Mouse (Mus musculus): Measurements from ENCODE around the gene Gga3. TPM values are rescaled to one million over a fixed set of nuclear protein-coding genes. Genes with fewer than 3 reads are reported as not detected.

Gga3 gene
- polyA plus RNA-seq, 1 experiment from 2014 or later: 24.7 TPM

DNA sequence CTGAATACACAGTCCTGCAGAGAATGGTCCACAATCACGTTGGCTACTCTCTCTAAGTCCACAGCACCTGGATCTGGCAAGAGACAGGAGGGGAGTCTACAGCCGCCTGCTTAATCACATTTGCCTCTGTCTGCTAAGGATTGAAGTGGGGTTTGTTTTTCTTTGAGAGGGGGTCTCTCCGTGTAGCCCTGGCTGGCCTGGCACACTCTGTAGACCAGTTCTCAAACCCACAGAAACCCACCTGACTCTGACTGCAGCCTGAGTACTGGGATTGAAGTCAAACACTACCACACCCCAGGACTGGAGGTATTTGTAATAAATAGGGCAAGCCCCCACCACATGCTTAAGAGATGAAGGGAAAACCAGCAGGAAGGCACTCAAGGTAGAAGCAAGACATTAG is 5.7 kb upstream of the Gga3 start:
- Histone ChIP-seq H3K27ac (ENCODE audit: low read depth, low read length) (no peak overlapping the region), H3K4me2 (replicated peaks; ENCODE audit: low read depth, low read length) (no peak overlapping the region), H3K36me3 (ENCODE audit: control insufficient read depth, insufficient read depth, low read length) (peaks cover 13% of the 10 kb centered on the region), H3K4me1 (replicated peaks; ENCODE audit: control insufficient read depth, insufficient read depth, low read length) (peaks cover 5% of the 10 kb centered on the region; the same call in 1 of the 2 replicates), H3K27me3 (ENCODE audit: control insufficient read depth, insufficient read depth, low read length) (no peaks in the 10 kb centered on the region), H3K9me3 (ENCODE audit: control insufficient read depth, low read length) (no peaks in the 10 kb centered on the region), H3K9ac (ENCODE audit: low read depth, low read length) (no peak overlapping the region), H3K4me3 (ENCODE audit: low read depth, low read length) (no peak overlapping the region)
- 63% methylated on average over 3 of the region's 3 CpGs for WGBS
- no peak for ATAC-seq (ENCODE audit: low FRiP score)
- no peak for DNase-seq (ENCODE audit: low spot score)

DNA sequence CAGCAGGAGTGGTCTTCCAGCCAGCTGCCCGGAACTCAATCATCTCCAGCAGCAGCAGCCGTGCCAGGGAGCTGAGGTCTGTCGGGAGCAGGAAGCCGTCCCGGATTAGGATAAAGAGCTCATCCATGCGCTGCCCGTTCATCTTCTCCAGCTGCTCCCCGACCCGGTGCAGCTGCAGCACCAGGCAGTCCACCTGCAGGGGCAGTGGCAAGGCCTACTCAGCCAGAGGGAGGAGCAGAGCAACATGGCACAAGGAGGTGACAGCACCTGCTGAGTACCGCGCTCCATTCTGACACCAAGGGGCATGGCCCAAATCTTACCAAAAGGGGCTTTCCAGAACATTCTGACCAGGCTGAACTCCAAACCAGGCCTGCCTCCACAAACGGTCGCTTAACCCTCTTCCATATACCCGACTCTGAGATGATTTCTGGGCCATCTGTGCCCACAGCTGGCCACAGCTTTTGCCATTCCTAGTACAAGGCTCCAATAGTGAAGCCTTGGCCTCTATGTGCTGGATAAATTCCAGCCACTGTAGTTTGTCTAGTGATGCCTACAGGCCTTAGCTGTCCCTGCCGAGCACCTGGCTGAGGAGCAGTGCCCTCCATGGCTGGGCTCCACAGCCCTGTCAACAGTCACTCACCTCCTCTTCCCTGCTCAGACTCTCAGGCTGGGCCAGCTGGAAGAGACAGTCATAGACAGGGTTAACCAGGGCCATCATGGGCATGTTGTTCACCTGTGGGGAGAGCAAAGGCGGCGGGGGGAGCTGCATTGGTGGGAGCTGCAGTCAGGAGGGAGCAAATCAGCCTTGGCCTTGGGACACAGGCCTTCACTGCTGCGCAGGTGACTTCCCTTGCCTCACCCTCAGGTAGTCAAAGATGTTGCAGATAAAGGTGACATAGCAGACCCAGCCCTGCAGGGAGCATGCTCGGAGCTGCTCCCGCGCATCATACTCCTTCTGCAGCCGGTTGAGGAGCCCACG is 4.9 kb upstream of the Gga3 start:
- ATAC-seq (ENCODE audit: low FRiP score): no peak
- no peaks in the 10 kb centered on the region for H3K9me3 ChIP-seq (ENCODE audit: control insufficient read depth, low read length)
- no peak overlapping the region for H3K4me3 ChIP-seq (ENCODE audit: low read depth, low read length)
- H3K36me3 ChIP-seq (ENCODE audit: control insufficient read depth, insufficient read depth, low read length): peaks cover 13% of the 10 kb centered on the region
- no peak overlapping the region for H3K27ac ChIP-seq (ENCODE audit: low read depth, low read length)
- H3K4me2 ChIP-seq (replicated peaks; ENCODE audit: low read depth, low read length): no peak overlapping the region
- H3K4me1 ChIP-seq (replicated peaks; ENCODE audit: control insufficient read depth, insufficient read depth, low read length): peaks cover 6% of the 10 kb centered on the region; the same call in 1 of the 2 replicates
- H3K9ac ChIP-seq (ENCODE audit: low read depth, low read length): no peak overlapping the region
- no peak for DNase-seq (ENCODE audit: low spot score)
- 85% methylated on average over 23 of the region's 23 CpGs for WGBS
- no peaks in the 10 kb centered on the region for H3K27me3 ChIP-seq (ENCODE audit: control insufficient read depth, insufficient read depth, low read length)

DNA sequence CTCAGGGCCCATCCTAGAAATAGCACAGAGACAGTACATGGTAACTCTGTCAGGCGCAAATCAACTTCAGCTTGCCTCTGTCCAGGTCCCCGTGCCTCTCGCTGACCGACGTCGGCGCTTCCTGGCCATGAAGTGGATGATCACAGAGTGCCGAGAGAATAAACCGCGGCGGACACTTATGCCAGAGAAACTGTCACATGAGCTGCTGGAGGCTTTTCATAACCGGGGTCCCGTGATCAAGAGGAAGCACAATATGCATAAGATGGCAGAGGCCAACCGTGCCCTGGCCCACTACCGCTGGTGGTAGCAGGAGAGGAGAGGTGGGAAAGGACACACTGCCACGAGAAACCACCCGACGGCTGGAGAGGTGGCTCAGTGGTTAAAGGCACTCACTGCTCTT is 2.9 kb upstream of the Gga3 start:
- Histone ChIP-seq H3K36me3 (ENCODE audit: control insufficient read depth, insufficient read depth, low read length) (peaks cover 13% of the 10 kb centered on the region), H3K4me2 (replicated peaks; ENCODE audit: low read depth, low read length) (no peak overlapping the region), H3K9ac (ENCODE audit: low read depth, low read length) (no peak overlapping the region), H3K27ac (ENCODE audit: low read depth, low read length) (no peak overlapping the region), H3K27me3 (ENCODE audit: control insufficient read depth, insufficient read depth, low read length) (no peaks in the 10 kb centered on the region), H3K4me3 (ENCODE audit: low read depth, low read length) (no peak overlapping the region), H3K4me1 (replicated peaks; ENCODE audit: control insufficient read depth, insufficient read depth, low read length) (peaks cover 10% of the 10 kb centered on the region), H3K9me3 (ENCODE audit: control insufficient read depth, low read length) (no peaks in the 10 kb centered on the region)
- ATAC-seq (ENCODE audit: low FRiP score): no peak
- WGBS: 97% methylated on average over 18 of the region's 18 CpGs
- no peak for DNase-seq (ENCODE audit: low spot score)

DNA sequence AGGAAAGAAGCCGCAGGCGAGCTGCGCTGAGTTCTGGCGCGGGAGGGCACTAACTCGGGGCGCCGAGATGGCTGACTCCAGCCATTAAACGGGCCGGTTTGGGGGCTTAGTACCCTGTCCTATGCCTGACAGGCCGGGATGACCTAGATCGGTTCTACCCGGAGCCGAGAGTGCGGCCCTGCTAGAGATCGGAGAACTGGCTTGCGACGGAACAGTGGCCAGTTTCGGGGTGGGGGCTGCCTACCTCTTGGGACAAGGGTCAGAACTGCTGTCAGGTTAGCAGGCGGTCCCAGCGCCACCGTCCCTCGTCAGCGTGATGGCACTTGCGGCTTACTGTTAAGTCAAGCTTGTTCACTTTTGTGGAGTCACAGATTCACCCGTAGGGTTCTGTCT is 449 bp upstream of the Gga3 start:
- Histone ChIP-seq H3K9ac (ENCODE audit: low read depth, low read length) (peak overlapping the region; percentile 96), H3K4me3 (ENCODE audit: low read depth, low read length) (peak overlapping the region; percentile 99), H3K4me1 (replicated peaks; ENCODE audit: control insufficient read depth, insufficient read depth, low read length) (peaks cover 10% of the 10 kb centered on the region), H3K9me3 (ENCODE audit: control insufficient read depth, low read length) (no peaks in the 10 kb centered on the region), H3K36me3 (ENCODE audit: control insufficient read depth, insufficient read depth, low read length) (peaks cover 13% of the 10 kb centered on the region), H3K27me3 (ENCODE audit: control insufficient read depth, insufficient read depth, low read length) (no peaks in the 10 kb centered on the region), H3K4me2 (replicated peaks; ENCODE audit: low read depth, low read length) (peak overlapping the region; percentile 89), H3K27ac (ENCODE audit: low read depth, low read length) (peak overlapping the region; percentile 81)
- ATAC-seq (ENCODE audit: low FRiP score): peak; percentile 55; the same call in 1 of the 2 replicates
- WGBS: under 1% methylated on average over 26 of the region's 26 CpGs
- no peak for DNase-seq (ENCODE audit: low spot score)

DNA sequence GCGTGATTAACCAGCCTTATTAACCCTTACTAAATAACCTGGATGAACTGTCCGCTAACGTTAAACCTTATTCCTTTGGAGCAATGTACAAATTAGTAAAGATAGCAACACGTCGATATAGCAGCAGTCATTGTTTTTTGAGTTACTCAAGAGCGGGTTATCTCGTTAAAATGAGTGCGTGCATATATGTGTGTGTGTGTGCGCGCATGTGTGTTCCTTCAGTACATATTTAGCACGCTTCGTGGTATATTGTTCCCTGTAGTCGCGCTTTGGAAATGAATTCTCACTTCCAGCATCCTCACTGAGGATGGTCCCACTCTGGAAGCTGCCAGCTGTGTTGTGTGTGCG is 749 bp downstream of the Gga3 start:
- WGBS: 6% methylated on average over 15 of the region's 15 CpGs
- DNase-seq (ENCODE audit: low spot score) (no peak), ATAC-seq (ENCODE audit: low FRiP score) (no peak; the same call in 1 of the 2 replicates)
- peak overlapping the region; percentile 89 for H3K4me2 ChIP-seq (replicated peaks; ENCODE audit: low read depth, low read length)
- peak overlapping the region; percentile 96 for H3K9ac ChIP-seq (ENCODE audit: low read depth, low read length)
- peak overlapping the region; percentile 99 for H3K4me3 ChIP-seq (ENCODE audit: low read depth, low read length)
- H3K27ac ChIP-seq (ENCODE audit: low read depth, low read length): peak overlapping the region; percentile 81
- H3K27me3 ChIP-seq (ENCODE audit: control insufficient read depth, insufficient read depth, low read length): no peaks in the 10 kb centered on the region
- H3K36me3 ChIP-seq (ENCODE audit: control insufficient read depth, insufficient read depth, low read length): peaks cover 7% of the 10 kb centered on the region; the same call in 1 of the 2 replicates
- peaks cover 10% of the 10 kb centered on the region for H3K4me1 ChIP-seq (replicated peaks; ENCODE audit: control insufficient read depth, insufficient read depth, low read length)
- no peaks in the 10 kb centered on the region for H3K9me3 ChIP-seq (ENCODE audit: control insufficient read depth, low read length)

DNA sequence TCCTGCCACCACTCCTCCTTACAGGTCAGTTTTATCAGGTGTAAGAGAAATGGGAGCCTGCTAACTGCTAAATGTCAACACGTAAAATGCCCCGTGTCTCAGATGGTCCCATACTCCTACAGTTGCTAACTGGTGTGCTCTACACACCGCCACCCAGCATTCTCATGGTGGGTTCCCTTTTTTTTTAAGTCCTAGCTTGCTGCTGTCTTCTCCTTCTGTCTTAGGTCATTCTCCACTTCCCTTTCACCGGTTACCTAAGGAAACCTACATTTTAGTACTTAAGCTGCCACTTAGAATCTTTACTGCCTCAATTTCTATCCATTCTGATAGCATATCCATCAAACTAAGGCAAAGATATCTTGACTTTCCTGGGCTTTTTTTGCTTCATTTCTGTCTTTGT is 2.7 kb downstream of the Gga3 start:
- no peak for ATAC-seq (ENCODE audit: low FRiP score)
- Histone ChIP-seq H3K4me1 (replicated peaks; ENCODE audit: control insufficient read depth, insufficient read depth, low read length) (peaks cover 10% of the 10 kb centered on the region), H3K4me2 (replicated peaks; ENCODE audit: low read depth, low read length) (no peak overlapping the region), H3K9ac (ENCODE audit: low read depth, low read length) (no peak overlapping the region), H3K4me3 (ENCODE audit: low read depth, low read length) (no peak overlapping the region), H3K36me3 (ENCODE audit: control insufficient read depth, insufficient read depth, low read length) (no peaks in the 10 kb centered on the region), H3K9me3 (ENCODE audit: control insufficient read depth, low read length) (no peaks in the 10 kb centered on the region), H3K27me3 (ENCODE audit: control insufficient read depth, insufficient read depth, low read length) (no peaks in the 10 kb centered on the region), H3K27ac (ENCODE audit: low read depth, low read length) (no peak overlapping the region)
- no peak for DNase-seq (ENCODE audit: low spot score)
- 92% methylated on average over 4 of the region's 4 CpGs for WGBS

DNA sequence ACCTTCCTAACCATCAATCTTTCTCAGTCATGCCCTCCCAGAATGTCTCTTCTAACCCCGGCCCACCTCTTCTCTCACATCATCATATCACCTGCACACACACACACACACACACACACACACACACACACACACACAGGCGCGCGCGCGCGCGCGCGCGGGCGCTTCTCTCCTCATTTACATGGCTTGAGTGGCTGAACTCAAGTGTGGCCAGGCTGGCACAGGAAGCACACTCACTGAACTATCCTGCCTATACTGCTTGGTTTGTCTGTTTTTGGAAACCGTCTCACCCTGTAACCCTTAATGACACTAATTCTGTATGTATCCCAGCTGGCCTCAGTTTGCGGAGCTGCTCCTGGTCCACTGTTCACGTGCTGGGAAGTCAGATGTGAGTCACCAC is 3.1 kb downstream of the Gga3 start:
- Histone ChIP-seq H3K9me3 (ENCODE audit: control insufficient read depth, low read length) (no peaks in the 10 kb centered on the region), H3K4me2 (replicated peaks; ENCODE audit: low read depth, low read length) (no peak overlapping the region), H3K27ac (ENCODE audit: low read depth, low read length) (no peak overlapping the region), H3K4me3 (ENCODE audit: low read depth, low read length) (no peak overlapping the region), H3K4me1 (replicated peaks; ENCODE audit: control insufficient read depth, insufficient read depth, low read length) (peaks cover 10% of the 10 kb centered on the region), H3K36me3 (ENCODE audit: control insufficient read depth, insufficient read depth, low read length) (no peaks in the 10 kb centered on the region), H3K9ac (ENCODE audit: low read depth, low read length) (no peak overlapping the region), H3K27me3 (ENCODE audit: control insufficient read depth, insufficient read depth, low read length) (no peaks in the 10 kb centered on the region)
- DNase-seq (ENCODE audit: low spot score) (no peak), ATAC-seq (ENCODE audit: low FRiP score) (no peak)
- 97% methylated on average over 15 of the region's 15 CpGs for WGBS

DNA sequence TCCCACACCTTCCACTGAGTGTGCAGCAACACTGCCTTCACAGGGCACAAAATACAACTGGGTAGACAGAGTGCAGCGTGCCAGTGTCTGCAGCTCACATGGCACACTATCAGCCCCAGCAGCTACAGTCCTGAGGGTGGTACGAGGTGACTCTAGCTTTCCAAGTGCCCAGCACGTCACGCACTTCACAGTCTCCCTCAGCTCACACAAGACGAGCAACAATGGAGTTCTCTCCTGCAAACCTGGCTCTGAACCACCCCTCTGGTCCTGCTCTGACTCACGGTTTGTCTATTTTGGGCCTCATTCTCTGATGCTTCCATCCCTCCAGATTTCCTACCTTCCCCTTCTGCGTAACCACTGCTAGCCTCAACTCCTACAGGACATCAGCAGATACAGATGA is 4.1 kb downstream of the Gga3 start:
- DNase-seq (ENCODE audit: low spot score) (no peak), ATAC-seq (ENCODE audit: low FRiP score) (no peak)
- Histone ChIP-seq H3K27me3 (ENCODE audit: control insufficient read depth, insufficient read depth, low read length) (no peaks in the 10 kb centered on the region), H3K4me2 (replicated peaks; ENCODE audit: low read depth, low read length) (no peak overlapping the region), H3K27ac (ENCODE audit: low read depth, low read length) (no peak overlapping the region), H3K4me1 (replicated peaks; ENCODE audit: control insufficient read depth, insufficient read depth, low read length) (peaks cover 6% of the 10 kb centered on the region), H3K9ac (ENCODE audit: low read depth, low read length) (no peak overlapping the region), H3K36me3 (ENCODE audit: control insufficient read depth, insufficient read depth, low read length) (no peaks in the 10 kb centered on the region), H3K9me3 (ENCODE audit: control insufficient read depth, low read length) (no peaks in the 10 kb centered on the region), H3K4me3 (ENCODE audit: low read depth, low read length) (no peak overlapping the region)
- WGBS: 93% methylated on average over 7 of the region's 7 CpGs

DNA sequence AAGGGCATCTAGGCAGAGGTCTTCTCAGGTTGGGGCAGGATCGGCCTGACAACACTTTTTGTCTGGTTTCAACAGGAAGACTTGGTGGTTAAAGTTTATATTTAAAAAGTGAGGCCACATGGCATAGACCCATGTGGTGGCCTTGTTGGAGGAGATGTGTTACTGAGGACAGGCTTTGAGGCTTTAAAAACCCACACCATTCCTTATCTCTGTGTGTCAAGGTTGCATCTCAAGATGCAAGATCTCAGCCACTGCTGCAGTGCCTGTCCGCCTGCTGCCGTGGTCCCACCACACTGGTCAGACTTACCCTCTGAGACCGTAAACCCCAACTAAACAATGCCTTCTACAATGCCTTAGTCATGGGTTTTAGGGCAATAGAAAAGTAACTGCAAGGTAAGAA is 5.5 kb downstream of the Gga3 start:
- Histone ChIP-seq H3K9me3 (ENCODE audit: control insufficient read depth, low read length) (no peaks in the 10 kb centered on the region), H3K4me3 (ENCODE audit: low read depth, low read length) (no peak overlapping the region), H3K27me3 (ENCODE audit: control insufficient read depth, insufficient read depth, low read length) (no peaks in the 10 kb centered on the region), H3K4me1 (replicated peaks; ENCODE audit: control insufficient read depth, insufficient read depth, low read length) (peaks cover 4% of the 10 kb centered on the region), H3K27ac (ENCODE audit: low read depth, low read length) (no peak overlapping the region), H3K36me3 (ENCODE audit: control insufficient read depth, insufficient read depth, low read length) (peaks cover 6% of the 10 kb centered on the region; the same call in 1 of the 2 replicates), H3K4me2 (replicated peaks; ENCODE audit: low read depth, low read length) (no peak overlapping the region), H3K9ac (ENCODE audit: low read depth, low read length) (no peak overlapping the region)
- 97% methylated on average over 4 of the region's 4 CpGs for WGBS
- ATAC-seq (ENCODE audit: low FRiP score): no peak
- DNase-seq (ENCODE audit: low spot score): no peak
